Mouse (Mus musculus) gastrocnemius, postnatal 4 days (tissue): ENCODE measurements around the gene BC048679. TPM values are rescaled to one million over a fixed set of nuclear protein-coding genes. Genes with fewer than 3 reads are reported as not detected.
"Not testable (repeated sequence)": the region's sequence is repeated elsewhere in the genome, so short reads cannot be mapped to it uniquely, and the experiment has no call there.

Experiments used
- DNase-seq, 2 experiments: peaks; one replicate each; pipeline ENCODE4 v3.0.0; 2021 to 2022; ENCODE audit warnings: low spot score in 2 of 2, mixed read lengths in 2 of 2
- total RNA-seq, 2 experiments: library from RNA; stranded (reverse); gene quantifications; 2 replicates each; pipeline ENCODE4 v1.2.3; 2021

BC048679 gene
- total RNA-seq, 2 experiments from 2014 or later = not detected

GRCm38 (mm10) chr7:81478261-81478660 is 19.8 kb downstream of the BC048679 start:
- not testable (repeated sequence) for DNase-seq

GRCm38 (mm10) chr7:81476833-81477232 is 21.2 kb downstream of the BC048679 start:
- DNase-seq = no peak

GRCm38 (mm10) chr7:81475221-81475620 is 22.9 kb downstream of the BC048679 start:
- no peak for DNase-seq

- DNase-seq = peak in 1 of 2 experiments; percentile 11
These were observed 33.1 kb downstream of the BC048679 start for GRCm38 (mm10) chr7:81464906-81465450.

- DNase-seq = peak in 1 of 2 experiments; percentile 14
These were observed 34.0 kb downstream of the BC048679 start for GRCm38 (mm10) chr7:81464116-81464515.

DNA sequence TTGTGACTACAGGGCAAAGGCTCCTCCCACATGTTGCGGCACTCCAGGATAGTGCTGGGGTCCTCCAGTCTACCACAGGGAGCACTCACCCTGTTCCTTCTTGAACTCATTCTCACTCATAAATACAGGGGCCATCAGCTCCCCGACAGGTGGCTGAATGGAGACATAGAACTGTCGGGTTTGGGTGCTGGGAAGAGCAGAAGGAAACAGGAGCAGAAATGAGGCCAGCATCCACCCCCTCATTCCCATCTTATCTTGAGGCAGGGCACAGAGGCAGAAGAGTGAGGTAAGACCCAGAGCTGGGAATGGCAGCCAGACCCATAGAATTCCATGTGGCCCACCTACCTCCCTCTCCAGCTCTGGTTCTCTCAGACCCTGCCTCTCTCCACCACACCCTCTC is 35.3 kb downstream of the BC048679 start:
- DNase-seq = peak in 1 of 2 experiments; percentile 4

GRCm38 (mm10) chr7:81455155-81455651 is 42.9 kb downstream of the BC048679 start, which contains the start of gene Cpeb1:
Cpeb1 (minus strand) TSS chr7:81455465.
- DNase-seq = peak in 1 of 2 experiments; percentile 64

- DNase-seq = peak in 1 of 2 experiments; percentile 42
These were observed 43.6 kb downstream of the BC048679 start for GRCm38 (mm10) chr7:81454331-81455039.

DNA sequence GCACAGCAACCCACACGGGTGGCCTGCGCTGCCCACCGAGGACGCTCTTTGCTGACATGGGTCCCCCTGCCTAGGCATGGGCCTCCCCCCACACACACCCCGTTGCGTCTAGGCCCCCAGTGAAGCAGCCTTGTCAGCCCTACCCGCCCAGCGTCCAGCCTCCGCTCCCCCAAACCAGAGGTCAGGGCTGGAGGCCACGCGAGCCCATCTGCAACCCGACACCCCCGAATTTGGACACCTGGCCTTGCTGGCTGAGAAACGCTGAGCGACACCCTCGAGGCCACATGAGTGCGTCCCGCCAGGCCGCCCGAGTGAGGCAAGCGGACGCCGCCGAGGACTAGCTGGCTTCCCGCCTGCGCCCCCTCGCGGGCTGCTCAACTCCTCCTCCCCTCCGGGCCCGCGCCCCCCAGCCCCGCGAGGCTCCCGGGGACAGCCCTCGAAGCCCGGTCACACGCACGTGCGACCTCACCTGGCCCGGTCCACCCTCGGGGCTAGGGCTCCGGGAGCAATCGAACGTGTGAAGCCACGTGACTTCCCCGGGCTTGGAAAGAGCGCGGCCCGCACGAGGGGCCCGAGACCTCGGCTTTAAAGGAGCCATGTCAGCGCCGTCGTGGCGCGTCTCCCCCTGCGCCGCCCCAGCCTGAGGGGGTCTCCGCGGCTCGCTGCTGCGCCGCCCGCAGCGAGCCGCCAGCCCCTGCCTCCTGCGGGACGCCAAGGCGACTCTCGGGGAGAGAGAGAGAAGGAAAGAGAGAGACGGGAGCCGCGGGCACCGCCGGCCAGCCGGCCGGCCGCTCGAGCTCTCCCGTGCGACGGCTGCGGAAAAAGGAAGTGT is 44.4 kb downstream of the BC048679 start:
- DNase-seq = no peak

GRCm38 (mm10) chr7:81452971-81453441 is 45.1 kb downstream of the BC048679 start:
- DNase-seq = no peak

Other genes starting within 250 kb of the BC048679 start
- 1,000 to 10,000 TPM; 1,161 to 1,216 TPM for gene Rps17, start 153.0 kb downstream of the BC048679 start, total RNA-seq
- gene Cpeb1, start 42.8 kb downstream of the BC048679 start, total RNA-seq = 10 to 100 TPM in 1 of 2 experiments, 1 to 10 TPM in 1; 7.2 to 10.9 TPM
- 1 to 10 TPM; 4.9 to 5.9 TPM for gene Ap3b2, start 4.4 kb downstream of the BC048679 start, total RNA-seq
- gene Fsd2, start 68.7 kb upstream of the BC048679 start, total RNA-seq = 100 to 1,000 TPM; 152 to 158 TPM
- gene Whamm, start 73.0 kb upstream of the BC048679 start, total RNA-seq = 1 to 10 TPM; 7.5 to 9.0 TPM
- gene Homer2, start 209.2 kb upstream of the BC048679 start, total RNA-seq = 10 to 100 TPM; 22.3 to 23.3 TPM